Mouse (Mus musculus) embryonic facial prominence, embryonic 12.5 days (tissue): ENCODE results near the gene Mettl7a3. TPM values are rescaled to one million over a fixed set of nuclear protein-coding genes. Genes with fewer than 3 reads are reported as not detected.
"Not testable (repeated sequence)": the region's sequence is repeated elsewhere in the genome, so short reads cannot be mapped to it uniquely, and the experiment has no call there.

Source experiments
- ATAC-seq: fragments of 200-750 bp; cut with Nextera tagmentation; 2 replicates; pipeline ENCODE4 v1.8.0; 2017; ENCODE audit not compliant: insufficient number of reproducible peaks, insufficient read depth, low FRiP score, low TSS enrichment
- H3K27ac ChIP-seq: fragments of 300-500 bp; sonication (generic); 2 replicates; pipeline ENCODE4 v1.5.1; 2016; ENCODE audit warnings: mild to moderate bottlenecking
- H3K27me3 ChIP-seq: fragments of 300-500 bp; sonication (generic); 2 replicates; pipeline ENCODE4 v1.6.1; 2016; ENCODE audit warnings: mild to moderate bottlenecking, moderate library complexity
- H3K36me3 ChIP-seq: fragments of 300-500 bp; sonication (generic); 2 replicates; pipeline ENCODE4 v1.6.1; 2016; ENCODE audit warnings: mild to moderate bottlenecking
- H3K4me1 ChIP-seq: fragments of 300-500 bp; sonication (generic); 2 replicates; pipeline ENCODE4 v1.6.1; 2016
- H3K4me2 ChIP-seq: fragments of 300-500 bp; sonication (generic); replicated peaks from 2 replicates; pipeline ENCODE4 v1.6.1; 2016; ENCODE audit warnings: mild to moderate bottlenecking, moderate library complexity
- H3K4me3 ChIP-seq: fragments of 300-500 bp; sonication (generic); 2 replicates; pipeline ENCODE4 v1.5.1; 2016; ENCODE audit warnings: mild to moderate bottlenecking
- H3K9ac ChIP-seq: fragments of 300-500 bp; sonication (generic); 2 replicates; pipeline ENCODE4 v1.6.1; 2016; ENCODE audit warnings: mild to moderate bottlenecking, moderate library complexity
- H3K9me3 ChIP-seq: fragments of 300-500 bp; sonication (generic); 2 replicates; pipeline ENCODE4 v1.6.1; 2016; ENCODE audit warnings: mild to moderate bottlenecking, moderate library complexity
- WGBS: fragments of 180-500 bp; shearing (Covaris S2); methylation state at CpG from one replicate; pipeline ENCODE4 v1.1.7; 2016; 5-methylcytosine and 5-hydroxymethylcytosine counted together
- polyA plus RNA-seq: library from polyadenylated mRNA; unstranded; fragments of >200 nt; fragmentation: Nextera tagmentation; extraction: Ambion mirVana; gene quantifications from 2 replicates; pipeline ENCODE4 v1.2.1, GENCODE M21; 2016

Gene Mettl7a3
- polyA plus RNA-seq: 0.28 and 0.57 TPM in 2 replicates

DNA sequence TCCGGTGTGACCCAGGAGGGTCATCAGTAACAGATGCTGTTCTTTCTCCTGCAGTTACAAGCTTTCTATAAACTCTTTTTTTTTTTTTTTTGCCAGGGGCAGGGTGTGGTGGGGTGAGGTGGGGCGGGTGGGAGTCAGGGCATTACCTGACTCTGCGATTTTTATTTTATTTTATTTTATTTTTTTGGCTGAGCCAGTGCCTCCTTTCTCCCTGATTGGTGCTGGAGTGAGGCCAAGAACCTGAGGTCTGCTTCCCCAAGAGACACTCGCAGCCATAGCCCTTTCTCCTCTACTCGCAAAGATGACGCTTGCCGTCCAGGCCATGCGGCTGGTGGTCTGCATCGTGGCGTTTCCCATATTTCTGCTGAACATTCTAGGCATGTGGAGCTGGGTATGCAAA, at the start of gene Mettl7a3:
Gene Mettl7a3 (plus strand): TSS at position 301 of the 400 bp plus-strand sequence.
- Histone ChIP-seq H3K4me1 (no peaks in the 10 kb centered on the region), H3K9me3 (no peaks in the 10 kb centered on the region), H3K27ac (no peak within 1 kb of the TSS), H3K36me3 (no peaks in the 10 kb centered on the region), H3K9ac (no peak within 1 kb of the TSS), H3K27me3 (no peaks in the 10 kb centered on the region), H3K4me3 (no peak within 1 kb of the TSS), H3K4me2 (no peak within 1 kb of the TSS)
- no peak for ATAC-seq
- WGBS: 61% methylated on average over 10 of the region's 10 CpGs

GRCm38 (mm10) chr15:100288980-100289379, 45.7 kb upstream of the Mettl7a3 start:
- Histone ChIP-seq H3K27me3 (no peaks in the 10 kb centered on the region), H3K9ac (no peak overlapping the region), H3K4me2 (no peak overlapping the region), H3K4me1 (no peaks in the 10 kb centered on the region), H3K27ac (no peak overlapping the region), H3K36me3 (no peaks in the 10 kb centered on the region), H3K9me3 (no peaks in the 10 kb centered on the region), H3K4me3 (no peak overlapping the region)
- 86% methylated on average over 6 of the region's 6 CpGs for WGBS
- no peak for ATAC-seq

DNA sequence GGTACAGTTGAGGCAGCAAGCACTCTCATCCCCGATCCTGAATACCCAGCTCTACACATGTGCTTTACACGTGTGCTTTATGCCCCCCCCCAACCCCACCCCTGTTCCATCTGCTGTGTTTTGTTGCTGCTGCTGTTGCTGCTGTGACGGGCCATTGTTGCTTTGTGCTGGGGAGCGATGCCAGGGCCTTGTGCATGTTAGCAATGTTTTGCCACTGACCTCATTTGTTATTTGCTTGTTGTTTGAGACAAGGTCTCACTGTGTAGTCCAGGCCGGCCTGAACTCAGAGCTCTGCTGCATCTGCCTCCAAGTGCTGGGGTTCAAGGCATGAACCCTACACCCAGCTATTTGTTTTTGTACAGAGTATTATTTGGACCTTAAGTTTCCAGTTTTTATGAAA, 43.9 kb upstream of the Mettl7a3 start:
- no peak overlapping the region for H3K4me3 ChIP-seq
- no peak overlapping the region for H3K27ac ChIP-seq
- no peaks in the 10 kb centered on the region for H3K4me1 ChIP-seq
- no peak overlapping the region for H3K9ac ChIP-seq
- H3K4me2 ChIP-seq: no peak overlapping the region
- WGBS: 81% methylated on average over 5 of the region's 5 CpGs
- H3K9me3 ChIP-seq: no peaks in the 10 kb centered on the region
- H3K27me3 ChIP-seq: no peaks in the 10 kb centered on the region
- no peaks in the 10 kb centered on the region for H3K36me3 ChIP-seq
- ATAC-seq: no peak

GRCm38 (mm10) chr15:100292326-100292725, 42.4 kb upstream of the Mettl7a3 start:
- Histone ChIP-seq H3K4me2 (no peak overlapping the region), H3K27me3 (no peaks in the 10 kb centered on the region), H3K4me1 (no peaks in the 10 kb centered on the region), H3K9ac (no peak overlapping the region), H3K36me3 (no peaks in the 10 kb centered on the region), H3K9me3 (no peaks in the 10 kb centered on the region), H3K27ac (no peak overlapping the region), H3K4me3 (no peak overlapping the region)
- ATAC-seq: no peak
- WGBS: 74% methylated on average over 7 of the region's 7 CpGs

DNA sequence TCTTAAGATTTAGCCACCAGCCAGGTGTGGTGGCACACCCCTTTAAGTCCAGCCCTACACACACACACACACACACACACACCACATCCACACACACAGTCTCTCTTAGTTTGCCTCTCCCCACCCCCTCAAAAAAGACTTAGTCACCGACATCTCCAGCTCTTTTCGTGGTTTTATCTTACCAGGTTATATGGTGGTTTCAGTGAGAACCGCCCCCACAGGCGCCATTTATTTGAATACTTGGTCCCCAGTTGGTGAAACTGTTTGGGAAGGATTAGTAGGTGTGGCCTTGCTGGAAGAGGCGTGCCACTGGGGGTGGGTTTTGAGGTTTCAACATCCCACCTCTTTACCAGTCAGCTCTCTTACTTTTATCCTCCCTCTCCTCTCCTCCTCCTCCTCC, 36.9 kb upstream of the Mettl7a3 start:
- Histone ChIP-seq H3K27me3 (no peaks in the 10 kb centered on the region), H3K4me1 (no peaks in the 10 kb centered on the region), H3K9me3 (no peaks in the 10 kb centered on the region), H3K36me3 (no peaks in the 10 kb centered on the region), H3K27ac (no peak overlapping the region), H3K4me2 (no peak overlapping the region), H3K4me3 (no peak overlapping the region), H3K9ac (no peak overlapping the region)
- ATAC-seq: no peak
- 88% methylated on average over 5 of the region's 5 CpGs for WGBS

GRCm38 (mm10) chr15:100300499-100300898, 34.2 kb upstream of the Mettl7a3 start:
- no peaks in the 10 kb centered on the region for H3K36me3 ChIP-seq
- no peak for ATAC-seq

DNA sequence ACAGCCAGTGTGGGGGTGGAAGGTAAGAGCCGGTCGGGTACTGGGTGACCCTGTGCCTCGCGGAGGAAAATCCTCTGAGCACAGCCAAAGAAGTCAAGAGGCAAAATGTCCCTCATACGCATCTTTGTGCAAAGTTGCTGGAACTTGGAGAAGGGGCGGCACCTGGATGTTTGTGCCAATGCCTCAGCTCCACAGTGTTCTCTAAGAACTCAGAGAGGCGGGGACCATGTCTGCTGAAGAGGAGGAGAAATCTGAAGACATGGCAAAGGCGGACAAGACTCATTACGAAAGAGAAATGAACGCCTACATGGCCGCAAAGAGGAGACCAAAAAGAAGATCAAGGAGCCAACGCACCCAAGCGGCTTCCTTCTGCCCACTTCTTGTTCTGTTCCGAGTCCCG, 33.2 kb upstream of the Mettl7a3 start:
- H3K9ac ChIP-seq: no peak overlapping the region
- no peaks in the 10 kb centered on the region for H3K9me3 ChIP-seq
- H3K4me1 ChIP-seq: no peaks in the 10 kb centered on the region
- WGBS: 80% methylated on average over 15 of the region's 15 CpGs
- H3K4me2 ChIP-seq: no peak overlapping the region
- no peak overlapping the region for H3K4me3 ChIP-seq
- ATAC-seq: no peak
- H3K27ac ChIP-seq: no peak overlapping the region
- H3K36me3 ChIP-seq: no peaks in the 10 kb centered on the region
- no peaks in the 10 kb centered on the region for H3K27me3 ChIP-seq

More at GRCm38 (mm10) chr15:100300499-100300898, 34.2 kb upstream of the Mettl7a3 start:
- Histone ChIP-seq H3K4me2 (no peak overlapping the region), H3K27me3 (no peaks in the 10 kb centered on the region), H3K4me3 (no peak overlapping the region), H3K4me1 (no peaks in the 10 kb centered on the region), H3K27ac (no peak overlapping the region), H3K9ac (no peak overlapping the region), H3K9me3 (no peaks in the 10 kb centered on the region)
- 84% methylated on average over 6 of the region's 6 CpGs for WGBS

DNA sequence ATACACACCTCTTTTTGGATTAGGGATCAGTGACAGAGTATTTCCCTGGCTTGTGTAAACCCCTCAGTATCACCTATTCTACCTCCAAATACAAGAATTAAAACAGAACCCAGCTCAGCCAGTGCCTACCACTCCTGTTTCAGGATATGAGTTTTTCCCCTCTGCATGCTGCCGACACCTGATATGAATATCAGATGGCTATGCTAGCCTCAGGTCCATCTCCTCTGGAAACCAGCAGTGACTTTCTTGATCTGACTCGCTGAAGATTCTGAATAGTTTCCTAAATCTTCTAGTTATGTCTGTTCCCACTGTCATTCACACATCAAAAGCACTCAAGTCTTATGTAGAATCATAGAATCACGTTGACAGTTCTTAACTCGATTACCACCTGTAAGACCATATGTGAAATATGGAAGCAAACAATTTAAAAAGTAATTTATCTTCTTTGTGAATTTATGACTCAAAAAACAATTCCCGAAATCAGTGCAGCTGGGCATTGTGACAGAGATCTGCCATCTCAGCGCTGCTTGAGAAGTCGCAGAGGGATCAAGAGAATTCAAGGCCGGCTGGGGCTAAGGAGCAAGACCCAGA, 31.2 kb upstream of the Mettl7a3 start:
- no peak overlapping the region for H3K9ac ChIP-seq
- H3K4me3 ChIP-seq: no peak overlapping the region
- H3K4me1 ChIP-seq: no peaks in the 10 kb centered on the region
- no peaks in the 10 kb centered on the region for H3K9me3 ChIP-seq
- H3K36me3 ChIP-seq: no peaks in the 10 kb centered on the region
- no peaks in the 10 kb centered on the region for H3K27me3 ChIP-seq
- 57% methylated on average over 8 of the region's 8 CpGs for WGBS
- peak overlapping the region; percentile 81; the same call in 1 of the 2 replicates for H3K27ac ChIP-seq
- H3K4me2 ChIP-seq: peak overlapping the region; percentile 68
- ATAC-seq: no peak

DNA sequence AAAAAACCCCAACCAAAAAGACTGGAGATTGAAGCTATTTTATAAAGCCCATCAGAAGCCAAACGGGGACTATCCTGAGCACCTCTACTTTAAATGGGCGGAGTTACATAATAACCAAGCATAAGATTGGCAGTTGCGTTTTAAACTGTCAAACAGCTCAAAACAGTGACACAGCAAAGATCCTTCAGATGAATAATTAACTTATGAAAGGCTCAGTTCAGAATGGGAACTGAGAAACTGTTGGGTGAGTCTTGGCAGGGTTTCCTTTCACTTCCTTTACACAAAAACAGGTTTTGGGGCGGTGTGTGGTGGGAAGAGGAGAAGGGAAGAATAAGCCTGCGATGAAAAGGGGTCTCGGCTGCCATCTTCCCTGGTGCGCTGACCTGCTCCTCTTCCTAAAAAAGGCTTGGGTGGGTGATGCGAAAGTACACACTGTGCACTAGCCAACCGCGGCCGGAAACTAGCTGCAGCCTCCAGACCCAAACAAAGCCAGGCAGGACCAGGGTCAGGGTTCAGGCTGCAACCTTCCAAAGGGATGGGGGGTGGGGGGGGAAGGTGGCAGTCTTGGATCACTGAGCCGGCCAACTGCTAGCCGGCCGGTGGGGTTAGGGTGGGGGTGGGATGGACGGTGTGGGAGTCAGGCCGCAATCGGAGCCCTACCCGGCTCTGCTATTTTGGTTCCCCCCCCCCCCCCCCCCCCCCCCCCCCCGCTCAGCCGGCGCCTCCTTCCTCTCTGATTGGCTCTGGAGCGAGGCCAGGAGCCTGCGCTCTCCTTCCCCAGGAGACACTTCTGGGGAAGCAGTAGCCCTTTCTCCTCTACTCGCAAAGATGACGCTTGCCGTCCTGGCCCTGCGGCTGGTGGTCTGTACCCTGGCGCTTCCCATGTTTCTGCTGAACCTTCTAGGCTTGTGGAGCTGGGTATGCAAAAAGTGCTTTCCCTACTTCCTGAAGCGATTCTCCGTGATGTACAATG, 30.4 kb upstream of the Mettl7a3 start, which contains the start of gene Mettl7a1:
Gene Mettl7a1 (plus strand): TSS at position 122 of the 973 bp plus-strand sequence.
- Histone ChIP-seq H3K4me2 (peak within 1 kb of the TSS; percentile 68), H3K4me3 (peak within 1 kb of the TSS; percentile 49)

DNA sequence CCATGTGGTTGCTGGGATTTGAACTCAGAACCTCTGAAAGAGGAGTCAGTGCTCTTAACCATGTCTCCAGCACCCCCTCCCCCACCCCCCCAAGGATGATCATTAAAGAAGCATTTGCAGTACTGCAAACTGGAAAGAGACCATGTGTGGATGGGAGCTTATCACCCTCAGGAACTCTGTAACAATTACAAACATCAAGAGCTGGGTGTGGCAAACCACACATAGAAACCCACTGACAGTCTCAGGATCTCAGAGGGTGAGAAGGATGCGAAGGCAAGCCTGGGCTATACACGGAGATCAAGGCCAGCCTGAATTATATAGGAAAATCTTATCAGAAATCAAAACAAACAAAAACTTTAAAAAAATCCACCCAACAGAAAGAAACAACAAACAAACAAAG, 28.5 kb upstream of the Mettl7a3 start:
- Histone ChIP-seq H3K4me2 (no peak overlapping the region), H3K4me3 (no peak overlapping the region), H3K27me3 (no peaks in the 10 kb centered on the region), H3K36me3 (no peaks in the 10 kb centered on the region), H3K27ac (no peak overlapping the region), H3K9ac (no peak overlapping the region), H3K4me1 (no peaks in the 10 kb centered on the region), H3K9me3 (no peaks in the 10 kb centered on the region)
- ATAC-seq: no peak
- 72% methylated on average over 2 of the region's 2 CpGs for WGBS

More for the DNA sequence above, 30.4 kb upstream of the Mettl7a3 start, which contains the start of gene Mettl7a1:
- H3K27ac ChIP-seq: peak within 1 kb of the TSS; percentile 81
- H3K27me3 ChIP-seq: no peaks in the 10 kb centered on the region
- peak; percentile 76; the same call in 1 of the 2 replicates for ATAC-seq
- peak within 1 kb of the TSS; percentile 60 for H3K9ac ChIP-seq
- 3% methylated on average over 24 of the region's 30 CpGs for WGBS
- H3K36me3 ChIP-seq: no peaks in the 10 kb centered on the region
- H3K4me1 ChIP-seq: no peaks in the 10 kb centered on the region
- H3K9me3 ChIP-seq: no peaks in the 10 kb centered on the region

DNA sequence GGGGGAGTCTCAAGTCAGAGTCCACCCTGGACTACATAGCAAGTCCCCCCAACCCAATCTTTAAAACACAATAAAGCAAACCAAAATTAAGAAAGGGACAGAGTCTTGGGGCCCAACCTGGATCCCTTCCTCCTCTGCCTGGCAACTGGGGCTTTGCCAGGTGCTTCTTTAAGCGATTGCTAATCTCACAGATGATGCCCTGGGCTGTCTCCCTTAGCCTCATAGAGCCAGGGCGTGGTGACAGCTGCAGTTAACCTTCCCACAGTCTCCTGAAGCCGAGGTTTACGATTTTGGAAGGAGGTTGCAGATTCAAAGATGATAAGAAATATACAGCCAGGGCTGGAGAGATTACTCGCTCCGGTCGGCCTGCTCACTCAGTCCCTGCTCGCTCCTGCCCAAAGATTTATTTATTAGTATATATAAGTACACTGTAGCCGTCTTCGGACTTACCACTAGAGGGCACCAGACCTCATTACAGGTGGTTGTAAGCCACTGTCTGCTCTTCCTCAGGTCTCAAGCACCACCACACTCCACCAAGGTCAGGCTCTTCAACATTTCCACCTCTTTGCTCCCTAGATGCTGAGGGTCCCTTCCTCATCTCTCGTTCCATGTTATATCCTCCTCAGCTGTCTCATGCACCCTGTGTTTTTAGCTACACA, 27.2 kb upstream of the Mettl7a3 start:
- H3K4me1 ChIP-seq, H3K9ac ChIP-seq, H3K4me2 ChIP-seq, H3K4me3 ChIP-seq, H3K27me3 ChIP-seq, H3K27ac ChIP-seq, H3K36me3 ChIP-seq, H3K9me3 ChIP-seq: not testable (repeated sequence)
- WGBS: 46% methylated on average over 11 of the region's 11 CpGs
- ATAC-seq: peak; percentile 41; the same call in 1 of the 2 replicates
